Mouse (Mus musculus) right cerebral cortex, postnatal 36 days (tissue): ENCODE results near the gene Zc3h18.

Experiments used
- DNase-seq, 2 experiments: peaks; one replicate each; pipeline ENCODE4 v3.0.0; 2022; ENCODE audit warnings: low spot score in 2 of 2, mixed read lengths in 1 of 2

The Zc3h18 gene

GRCm38 (mm10) chr8:122436146-122436545 lies 59.7 kb downstream of the Zc3h18 start:
- DNase-seq: no peak

GRCm38 (mm10) chr8:122436586-122437125 lies 60.2 kb downstream of the Zc3h18 start:
- DNase-seq: no peak

- no peak for DNase-seq
Observed at GRCm38 (mm10) chr8:122437708-122438331, 61.4 kb downstream of the Zc3h18 start.

GRCm38 (mm10) chr8:122439336-122439735 lies 62.9 kb downstream of the Zc3h18 start:
- no peak for DNase-seq

GRCm38 (mm10) chr8:122441326-122441725 lies 64.9 kb downstream of the Zc3h18 start:
- no peak for DNase-seq

GRCm38 (mm10) chr8:122442356-122442755 lies 65.9 kb downstream of the Zc3h18 start:
- no peak for DNase-seq

- no peak for DNase-seq
Observed at GRCm38 (mm10) chr8:122442781-122443180, 66.4 kb downstream of the Zc3h18 start.

GRCm38 (mm10) chr8:122443262-122444006 lies 67.0 kb downstream of the Zc3h18 start, which contains the start of gene Mvd:
Gene Mvd, minus strand, starts transcription at chr8:122443422.
- DNase-seq: peak; percentile 99 to 100

- DNase-seq: peak; percentile 75
Observed at GRCm38 (mm10) chr8:122444058-122444748, 67.8 kb downstream of the Zc3h18 start.

GRCm38 (mm10) chr8:122445203-122445602 lies 68.8 kb downstream of the Zc3h18 start:
- DNase-seq: no peak

- DNase-seq: no peak
Observed at GRCm38 (mm10) chr8:122451161-122451703, 74.8 kb downstream of the Zc3h18 start.

GRCm38 (mm10) chr8:122452154-122452553 lies 75.7 kb downstream of the Zc3h18 start:
- DNase-seq: no peak

GRCm38 (mm10) chr8:122454409-122454808 lies 78.0 kb downstream of the Zc3h18 start:
- no peak for DNase-seq

- DNase-seq: no peak
Observed at GRCm38 (mm10) chr8:122457171-122457570, 80.8 kb downstream of the Zc3h18 start.

- no peak for DNase-seq
Observed at GRCm38 (mm10) chr8:122459218-122459900, 83.0 kb downstream of the Zc3h18 start.

GRCm38 (mm10) chr8:122459990-122460389 lies 83.6 kb downstream of the Zc3h18 start:
- no peak for DNase-seq

- no peak for DNase-seq
Observed at GRCm38 (mm10) chr8:122460524-122461472, 84.4 kb downstream of the Zc3h18 start, which contains the start of gene Snai3. Gene Snai3, minus strand, starts transcription at chr8:122460733.

- DNase-seq: peak; percentile 77 to 90
Observed at GRCm38 (mm10) chr8:122461473-122462148, 85.2 kb downstream of the Zc3h18 start.

- no peak for DNase-seq
Observed at GRCm38 (mm10) chr8:122462510-122462909, 86.1 kb downstream of the Zc3h18 start.
